Mouse (Mus musculus) cerebellum, adult 2 months (tissue): ENCODE measurements at regions not wholly inside any gene's neighbourhood (a gene's known extent, or its start where the extent isn't known, plus 50 kb on each side); places are given as distances from the start of the nearest gene placed in this dataset.

Experiments
- DNase-seq, 2 experiments: peaks; one replicate each; pipeline ENCODE4 v3.0.0; 2021
- H3K27ac ChIP-seq: fragments of 200-500 bp; 2 replicates; pipeline ENCODE4 v1.5.1; 2012; ENCODE audit warnings: low read length, control low read depth, inconsistent platforms; ENCODE audit not compliant: insufficient read depth
- H3K27me3 ChIP-seq: fragments of 200-500 bp; 2 replicates; pipeline ENCODE4 v1.6.1; 2012; ENCODE audit warnings: inconsistent platforms, mild to moderate bottlenecking, low read length, moderate library complexity; ENCODE audit not compliant: control insufficient read depth, insufficient read depth
- H3K4me1 ChIP-seq: fragments of 200-500 bp; 2 replicates; pipeline ENCODE4 v1.6.1; 2011; ENCODE audit warnings: low read length; ENCODE audit not compliant: control insufficient read depth, insufficient read depth
- H3K4me3 ChIP-seq: fragments of 200-500 bp; replicated peaks from 2 replicates; pipeline ENCODE3; 2011; ENCODE audit warnings: mild to moderate bottlenecking, low read depth, low read length, control low read depth; ENCODE audit not compliant: insufficient read depth
- CTCF ChIP-seq: fragments of 200-500 bp; IDR thresholded peaks from 2 replicates; pipeline ENCODE4 v1.5.1; 2011; ENCODE audit warnings: low read depth, mild to moderate bottlenecking, control low read depth, low read length, moderate library complexity, borderline replicate concordance; ENCODE audit not compliant: insufficient read depth
- POLR2A ChIP-seq: fragments of 200-500 bp; IDR thresholded peaks from 2 replicates; pipeline ENCODE4 v1.6.1; 2011; ENCODE audit warnings: low read length, control low read depth, borderline replicate concordance; ENCODE audit not compliant: insufficient read depth
- WGBS: fragments of 180-500 bp; shearing (Covaris S2); methylation state at CpG from one replicate; pipeline ENCODE4 v1.1.7; 2018; 5-methylcytosine and 5-hydroxymethylcytosine counted together

DNA sequence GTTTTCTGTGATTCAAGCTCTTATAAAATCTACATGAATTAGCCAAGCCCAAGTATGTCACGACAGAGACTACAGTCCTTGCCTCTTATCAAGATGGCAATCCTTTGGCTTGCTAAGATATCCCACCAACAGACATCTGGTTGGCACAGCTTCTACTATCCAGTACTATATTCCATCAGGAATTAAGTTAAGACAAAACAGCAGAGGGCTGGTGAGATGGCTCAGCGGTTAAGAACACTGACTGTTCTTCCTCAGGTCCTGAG lies 119.1 kb upstream of the Cpm start:
- TF ChIP-seq POLR2A: no peak
- TF ChIP-seq CTCF: no peak
- DNase-seq: no peak
- Histone ChIP-seq H3K4me1 (no peaks in the 10 kb centered on the region), H3K27me3 (no peaks in the 10 kb centered on the region), H3K4me3 (no peak overlapping the region), H3K27ac (no peak overlapping the region)
- 87% methylated on average over 2 of the region's 2 CpGs for WGBS

DNA sequence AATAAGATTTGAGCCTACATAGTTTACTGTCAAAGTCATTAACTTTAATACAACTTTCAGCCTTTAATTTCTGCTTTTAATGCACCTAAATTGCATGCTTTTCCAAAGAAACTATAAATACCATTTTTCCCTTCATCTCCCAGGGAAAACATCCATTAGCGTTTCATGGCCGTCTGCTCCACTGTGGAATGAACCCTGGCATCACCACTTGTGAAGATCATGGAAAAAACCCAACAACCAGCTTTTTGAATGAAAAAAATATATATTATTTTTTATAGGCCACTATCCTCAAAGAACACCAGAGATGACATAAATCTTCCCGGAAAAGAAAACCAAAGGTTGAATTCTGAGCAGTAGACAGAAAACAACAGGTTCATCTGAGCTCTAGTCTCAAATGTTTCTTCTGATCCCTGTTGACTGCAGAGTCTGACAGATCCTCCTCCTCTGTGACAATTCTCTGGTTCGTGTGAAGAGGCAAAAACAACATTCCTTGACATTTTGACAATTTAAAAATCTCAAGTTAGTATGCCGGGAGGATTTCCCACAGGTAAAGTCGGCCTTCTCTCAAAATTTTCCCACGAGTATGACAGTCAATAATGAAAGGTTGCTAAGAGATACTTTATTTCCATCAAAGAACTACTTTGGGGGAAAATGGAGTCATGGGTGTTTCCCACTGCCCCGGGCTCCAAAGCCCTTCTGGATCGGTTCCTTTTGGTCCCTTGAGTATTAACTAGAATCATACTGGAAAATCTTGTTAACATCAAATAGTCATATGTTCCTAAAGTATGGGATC lies 119.7 kb upstream of the Cpm start:
- Histone ChIP-seq H3K27ac (no peak overlapping the region), H3K4me3 (no peak overlapping the region), H3K27me3 (no peaks in the 10 kb centered on the region), H3K4me1 (no peaks in the 10 kb centered on the region)
- 79% methylated on average over 9 of the region's 9 CpGs for WGBS
- no peak for TF ChIP-seq POLR2A
- no peak for TF ChIP-seq CTCF
- DNase-seq: no peak

DNA sequence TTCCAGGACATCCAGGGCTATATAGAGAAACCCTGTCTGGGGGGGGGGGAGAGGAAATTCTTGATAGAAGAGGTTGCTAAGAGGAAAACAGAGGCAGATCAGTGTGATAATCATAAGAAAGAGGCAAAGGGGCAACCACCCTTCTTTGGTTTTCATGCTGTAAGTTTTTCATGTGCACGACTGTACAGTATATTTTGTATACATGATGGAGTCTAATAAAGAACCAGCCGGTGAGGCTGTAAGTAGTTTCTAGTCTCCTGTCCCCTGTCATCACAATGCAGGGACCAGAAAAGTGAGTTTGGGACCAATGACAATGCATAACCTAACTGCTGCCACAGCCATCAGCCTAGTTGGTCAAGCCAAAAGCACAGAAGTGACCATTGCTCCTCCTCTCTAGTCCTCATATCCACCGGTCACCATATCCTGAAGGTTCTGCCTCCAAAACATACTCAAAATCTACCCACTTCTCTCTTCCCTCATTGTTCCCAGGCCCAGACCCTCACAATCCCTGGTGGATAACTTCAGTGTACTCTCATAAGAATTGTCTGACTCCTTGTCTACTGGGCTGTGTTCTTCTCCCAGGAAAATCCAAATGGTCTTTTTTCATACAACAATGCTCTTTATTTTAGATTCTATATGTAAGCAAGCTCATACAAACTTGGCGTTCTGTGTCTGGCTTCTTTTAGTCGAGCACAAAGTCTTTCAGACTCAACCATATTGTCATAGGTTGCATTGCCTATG lies 122.9 kb upstream of the Cpm start:
- Histone ChIP-seq H3K4me3 (no peak overlapping the region), H3K4me1 (no peaks in the 10 kb centered on the region), H3K27ac (no peak overlapping the region), H3K27me3 (no peaks in the 10 kb centered on the region)
- DNase-seq: no peak
- WGBS: 91% methylated on average over 5 of the region's 5 CpGs
- TF ChIP-seq CTCF (no peak), POLR2A (no peak)

DNA sequence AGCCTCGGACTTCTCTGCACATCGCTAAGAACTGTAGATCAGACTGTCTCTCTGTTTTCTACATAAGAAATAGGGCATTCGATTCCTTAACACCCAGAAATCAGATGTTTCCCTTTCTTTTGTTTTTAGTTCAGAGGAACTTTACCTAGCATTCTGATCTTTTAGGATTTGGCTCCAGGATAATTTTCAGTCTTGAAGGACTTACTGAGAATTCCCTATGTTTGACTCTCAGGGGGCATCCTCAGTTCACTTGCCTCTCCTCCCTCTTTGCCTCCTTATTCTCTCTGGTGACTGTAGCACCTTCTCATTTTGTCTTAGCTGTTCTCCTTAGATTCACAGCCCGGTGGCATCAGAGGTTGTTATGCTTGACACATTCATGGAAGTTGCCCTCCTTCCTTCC lies 123.8 kb upstream of the Cpm start:
- no peaks in the 10 kb centered on the region for H3K4me1 ChIP-seq
- H3K27ac ChIP-seq: no peak overlapping the region
- H3K27me3 ChIP-seq: no peaks in the 10 kb centered on the region
- TF ChIP-seq POLR2A: no peak
- no peak for TF ChIP-seq CTCF
- 80% methylated on average over 4 of the region's 4 CpGs for WGBS
- no peak for DNase-seq
- no peak overlapping the region for H3K4me3 ChIP-seq

DNA sequence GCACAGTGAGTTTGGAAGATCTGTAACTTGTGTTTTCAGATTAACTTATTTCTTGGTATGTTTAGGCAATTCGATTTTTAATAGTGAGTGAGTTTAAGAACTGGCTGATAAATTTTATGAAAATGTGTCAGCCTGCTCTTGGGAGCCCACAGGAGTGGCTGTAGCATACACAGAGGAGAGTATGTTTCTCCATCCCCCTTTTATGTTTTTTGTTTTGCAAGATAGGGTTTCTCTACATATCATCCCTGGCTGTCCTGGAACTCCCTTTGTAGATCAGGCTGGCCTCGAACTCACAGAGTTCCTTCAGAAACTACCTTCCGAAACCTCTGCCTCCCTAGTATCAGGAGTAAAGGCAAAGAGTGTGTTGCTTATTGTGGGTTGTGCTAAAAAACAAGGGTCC lies 124.2 kb upstream of the Cpm start:
- Histone ChIP-seq H3K27me3 (no peaks in the 10 kb centered on the region), H3K4me1 (no peaks in the 10 kb centered on the region), H3K4me3 (no peak overlapping the region), H3K27ac (no peak overlapping the region)
- WGBS: 94% methylated on average over 3 of the region's 3 CpGs
- no peak for DNase-seq
- TF ChIP-seq CTCF (no peak), POLR2A (no peak)

DNA sequence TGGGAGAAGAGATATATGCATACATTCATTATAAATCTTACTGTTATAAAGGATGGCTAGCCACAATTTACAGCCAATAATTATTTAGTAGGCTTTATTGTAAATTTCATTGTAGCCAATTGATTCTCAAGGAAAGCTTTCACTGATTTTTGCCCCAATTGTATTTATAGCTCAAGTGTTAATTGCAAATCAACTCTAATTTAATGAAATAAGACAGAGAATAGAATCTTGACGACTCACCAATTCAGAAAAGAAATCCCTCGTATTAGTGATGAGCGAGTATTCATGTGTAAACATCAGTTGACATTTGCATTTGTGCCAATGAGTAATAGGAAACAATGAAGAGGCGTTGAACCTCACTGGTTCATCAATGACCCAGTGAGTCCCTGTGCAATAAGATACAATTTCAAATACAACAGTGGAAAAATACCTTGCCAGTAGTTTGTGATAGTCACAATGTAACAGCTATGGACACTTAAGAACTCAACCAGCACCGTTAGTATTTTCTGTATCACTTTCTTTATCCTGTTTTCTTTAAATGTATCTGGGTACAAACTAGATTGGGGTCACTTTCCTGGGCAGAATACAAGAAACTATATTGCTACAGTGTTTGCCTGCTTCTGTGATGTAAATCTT lies 124.6 kb upstream of the Cpsf6 start:
- no peaks in the 10 kb centered on the region for H3K4me1 ChIP-seq
- no peak overlapping the region for H3K27ac ChIP-seq
- 59% methylated on average over 5 of the region's 5 CpGs for WGBS
- no peak for DNase-seq
- H3K4me3 ChIP-seq: no peak overlapping the region
- H3K27me3 ChIP-seq: no peaks in the 10 kb centered on the region
- no peak for TF ChIP-seq CTCF
- TF ChIP-seq POLR2A: no peak

DNA sequence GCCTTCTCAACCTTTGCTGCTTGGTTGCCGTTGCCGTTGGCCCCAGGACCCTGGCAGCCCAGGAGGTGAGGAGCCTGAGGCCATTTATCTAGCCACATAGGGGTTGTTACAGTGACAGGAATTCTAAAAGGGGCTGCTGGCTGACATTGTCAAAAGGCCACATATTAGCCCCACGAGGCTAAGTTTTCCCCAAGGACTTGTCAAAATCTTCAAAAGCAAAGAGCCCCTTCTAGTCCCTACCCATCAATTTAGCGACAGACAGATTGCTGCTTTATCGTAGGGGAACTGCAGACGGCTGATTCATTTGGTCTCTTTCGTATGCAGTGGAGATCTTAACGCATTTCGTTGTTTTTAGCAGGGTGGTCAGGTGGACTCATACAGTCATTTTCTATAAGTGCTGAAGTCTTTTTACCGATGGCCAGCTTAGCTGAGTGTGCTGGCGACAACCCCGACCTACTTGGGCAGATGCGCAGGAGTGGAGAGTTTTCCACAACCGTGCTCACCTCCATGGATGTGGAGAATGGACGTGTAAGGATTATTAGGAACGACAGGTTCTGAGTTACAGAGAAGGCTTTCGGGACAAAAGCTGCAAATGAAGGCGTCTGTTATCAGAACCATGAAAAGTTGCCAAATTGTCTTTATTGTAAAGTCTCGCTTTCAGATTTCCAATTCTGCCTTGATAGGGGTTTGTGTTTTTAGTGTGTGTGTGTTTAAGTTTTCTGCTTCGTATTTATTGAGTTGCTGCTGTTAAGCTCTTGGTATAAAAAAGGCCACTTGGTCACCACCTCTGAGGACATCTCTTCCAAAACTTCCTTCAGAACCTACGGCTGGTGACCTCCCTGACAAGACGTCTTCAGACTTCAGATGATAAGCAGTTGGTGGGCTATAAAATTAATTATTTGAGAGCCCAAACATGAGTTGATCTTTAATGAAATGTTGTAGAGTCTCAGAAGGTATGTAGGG lies 123.7 kb upstream of the Cpsf6 start:
- 77% methylated on average over 22 of the region's 22 CpGs for WGBS
- Histone ChIP-seq H3K4me3 (no peak overlapping the region), H3K4me1 (no peaks in the 10 kb centered on the region), H3K27ac (no peak overlapping the region), H3K27me3 (no peaks in the 10 kb centered on the region)
- TF ChIP-seq POLR2A (no peak), CTCF (no peak)
- DNase-seq: no peak
